Mouse (Mus musculus) kidney, adult 2 months (tissue): ENCODE data around the gene Vmn1r70. TPM values are rescaled to one million over a fixed set of nuclear protein-coding genes. Genes with fewer than 3 reads are reported as not detected.

ENCODE experiments used
- DNase-seq: peaks from one replicate; pipeline ENCODE4 v3.0.0; 2021
- H3K27ac ChIP-seq: fragments of 200-500 bp; 2 replicates; pipeline ENCODE4 v1.5.1; 2012; ENCODE audit warnings: low read depth, low read length, control low read depth, inconsistent platforms; ENCODE audit not compliant: insufficient read depth
- H3K27me3 ChIP-seq: fragments of 200-500 bp; replicated peaks from 2 replicates; pipeline ENCODE4 v1.6.1; 2012; ENCODE audit warnings: mild to moderate bottlenecking, moderate library complexity, low read length, inconsistent platforms; ENCODE audit not compliant: control insufficient read depth, insufficient read depth
- H3K36me3 ChIP-seq: fragments of 200-500 bp; 2 replicates; pipeline ENCODE4 v1.6.1; 2012; ENCODE audit warnings: mild to moderate bottlenecking, moderate library complexity, low read length, inconsistent platforms; ENCODE audit not compliant: control insufficient read depth, insufficient read depth
- H3K4me1 ChIP-seq: fragments of 200-500 bp; 2 replicates; pipeline ENCODE4 v1.6.1; 2011; ENCODE audit warnings: low read length; ENCODE audit not compliant: control insufficient read depth, insufficient read depth
- H3K4me3 ChIP-seq: fragments of 200-500 bp; 2 replicates; pipeline ENCODE4 v1.5.1; 2011; ENCODE audit warnings: mild to moderate bottlenecking, low read depth, low read length, control low read depth; ENCODE audit not compliant: insufficient read depth
- CTCF ChIP-seq: fragments of 200-500 bp; conservative IDR thresholded peaks from 2 replicates; pipeline ENCODE4 v1.5.1; 2011; ENCODE audit warnings: low read depth, mild to moderate bottlenecking, control low read depth, low read length, moderate library complexity, mixed read lengths; ENCODE audit not compliant: insufficient read depth, insufficient read length
- POLR2A ChIP-seq: fragments of 200-500 bp; IDR thresholded peaks from one replicate; pipeline ENCODE4 v1.6.1; 2011; ENCODE audit warnings: low read depth, low read length, control low read depth
- WGBS: fragments of 180-500 bp; shearing (Covaris S2); methylation state at CpG from one replicate; pipeline ENCODE4 v1.1.7; 2018; 5-methylcytosine and 5-hydroxymethylcytosine counted together
- polyA plus RNA-seq: library from polyadenylated mRNA; depleted of rRNA; stranded (reverse); fragments of >200 nt; gene quantifications from 2 replicates; pipeline ENCODE4 v1.2.3, GENCODE M21; 2012; rRNA removed

The Vmn1r70 gene
- not detected in 2 replicates for polyA plus RNA-seq

DNA sequence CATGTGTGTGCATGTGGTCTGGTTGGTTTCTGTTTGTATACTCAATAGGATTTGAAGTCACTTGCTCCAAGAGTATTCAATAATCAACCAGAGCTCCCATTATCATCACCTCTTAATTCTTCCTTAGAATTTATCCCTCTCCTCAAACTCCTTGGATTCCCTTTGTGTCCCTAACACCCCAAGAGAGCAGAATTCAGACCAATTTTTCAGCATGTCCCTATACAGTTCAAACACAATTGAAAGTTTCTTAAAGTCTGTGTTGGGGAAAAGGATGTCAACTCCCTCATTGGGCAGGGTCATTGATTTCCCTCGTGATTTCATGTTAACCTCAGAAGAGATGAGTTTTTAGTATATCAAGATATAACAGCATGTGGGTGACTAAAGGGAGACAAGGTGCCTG, at the start of gene Vmn1r70:
TSS of gene Vmn1r70 (plus strand) at position 301 of the 400 bp plus-strand sequence.
- no peaks in the 10 kb centered on the region for H3K36me3 ChIP-seq
- H3K27me3 ChIP-seq: no peaks in the 10 kb centered on the region; the same call in 1 of the 2 replicates
- no peak for TF ChIP-seq CTCF
- no peak for TF ChIP-seq POLR2A
- no peak within 1 kb of the TSS for H3K4me3 ChIP-seq
- no peak within 1 kb of the TSS for H3K27ac ChIP-seq
- no peaks in the 10 kb centered on the region for H3K4me1 ChIP-seq
- WGBS: 62% methylated on average over 1 of the region's 1 CpGs
- DNase-seq: no peak

GRCm38 (mm10) chr7:10613559-10613958, 17.8 kb upstream of the Vmn1r70 start, which contains the start of gene Vmn1r69:
Vmn1r69 (minus strand) TSS chr7:10613659.
- no peak within 1 kb of the TSS for H3K4me3 ChIP-seq
- TF ChIP-seq POLR2A: no peak
- TF ChIP-seq CTCF: no peak
- no peak within 1 kb of the TSS for H3K27ac ChIP-seq
- no peak for DNase-seq
- no peaks in the 10 kb centered on the region for H3K4me1 ChIP-seq
- no peaks in the 10 kb centered on the region for H3K36me3 ChIP-seq
- H3K27me3 ChIP-seq: no peaks in the 10 kb centered on the region

Other genes starting within 250 kb of the Vmn1r70 start
- gene Vmn1r67, start 188.2 kb upstream of the Vmn1r70 start, polyA plus RNA-seq: not detected in 2 replicates
- gene Zik1, start 136.1 kb upstream of the Vmn1r70 start, polyA plus RNA-seq: 0.20 and 0.31 TPM in 2 replicates
- not detected in 2 replicates for gene Vmn1r68, start 73.0 kb upstream of the Vmn1r70 start, polyA plus RNA-seq
- not detected in 2 replicates for gene Vmn1r69, start 17.9 kb upstream of the Vmn1r70 start, polyA plus RNA-seq
- not detected in 2 replicates for gene Nlrp4b, start 56.3 kb downstream of the Vmn1r70 start, polyA plus RNA-seq
- not detected in 2 replicates for gene Vmn1r71, start 122.8 kb downstream of the Vmn1r70 start, polyA plus RNA-seq